Mouse (Mus musculus): ENCODE results near the gene Tmco4. TPM values are rescaled to one million over a fixed set of nuclear protein-coding genes. Genes with fewer than 3 reads are reported as not detected.

Tmco4 gene
- polyA plus RNA-seq, 1 experiment from 2014 or later, result 1.3 TPM

DNA sequence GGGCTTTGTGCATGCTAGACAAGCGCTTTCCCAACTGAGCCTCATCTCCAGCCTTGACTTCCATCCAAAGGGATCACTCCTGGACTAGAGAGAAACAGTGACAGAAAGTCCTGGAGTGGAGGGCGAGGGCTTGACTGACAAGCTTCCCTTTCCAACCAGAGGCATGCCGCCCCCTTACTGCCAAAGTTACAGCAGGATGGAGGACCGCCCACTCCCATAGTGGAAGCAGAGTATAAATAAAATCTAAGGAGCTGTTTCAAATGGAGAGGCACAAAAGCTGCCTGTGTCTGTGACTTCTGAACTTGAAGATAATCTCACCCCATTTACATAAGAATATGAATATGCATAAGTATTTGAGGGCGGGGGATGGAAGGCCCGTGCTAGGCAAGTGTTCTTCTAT is 75.8 kb downstream of the Tmco4 start:
- no peak overlapping the region for H3K4me2 ChIP-seq
- H3K27me3 ChIP-seq, result peaks cover 19% of the 10 kb centered on the region; the same call in 1 of the 2 replicates
- H3K4me3 ChIP-seq, result no peak overlapping the region
- no peak overlapping the region for H3K27ac ChIP-seq
- no peaks in the 10 kb centered on the region for H3K36me3 ChIP-seq
- ATAC-seq (ENCODE audit: low FRiP score), result no peak
- WGBS, result 64% methylated on average over 6 of the region's 6 CpGs
- H3K4me1 ChIP-seq (replicated peaks), result peaks cover 9% of the 10 kb centered on the region; the same call in 1 of the 2 replicates
- H3K9ac ChIP-seq, result no peak overlapping the region
- H3K9me3 ChIP-seq, result no peaks in the 10 kb centered on the region

DNA sequence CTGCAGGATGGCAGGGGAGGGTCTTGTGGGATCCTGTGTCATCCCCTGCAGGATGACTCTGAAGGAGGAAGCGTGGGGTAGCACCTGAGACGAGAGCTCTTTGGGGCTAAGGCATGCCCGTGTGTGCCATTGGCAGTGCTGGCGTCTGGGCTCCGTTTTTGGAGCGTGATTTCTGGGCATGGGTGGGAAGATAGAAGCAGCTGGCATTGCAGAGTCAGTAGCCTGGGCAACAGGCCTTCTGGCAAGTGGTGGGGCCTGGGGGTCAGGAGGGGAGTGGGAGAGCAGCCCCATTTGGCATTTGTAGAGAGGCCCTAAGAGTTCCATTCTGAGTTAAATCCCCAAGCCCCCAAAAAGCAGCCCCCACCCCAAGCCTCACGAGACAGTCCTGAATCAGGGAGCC is 80.1 kb downstream of the Tmco4 start:
- H3K36me3 ChIP-seq, result no peaks in the 10 kb centered on the region
- H3K27ac ChIP-seq, result no peak overlapping the region
- H3K27me3 ChIP-seq, result peaks cover 25% of the 10 kb centered on the region; the same call in 1 of the 2 replicates
- H3K4me2 ChIP-seq, result no peak overlapping the region
- H3K9me3 ChIP-seq, result no peaks in the 10 kb centered on the region
- ATAC-seq (ENCODE audit: low FRiP score), result no peak
- 75% methylated on average over 7 of the region's 7 CpGs for WGBS
- peaks cover 34% of the 10 kb centered on the region for H3K4me1 ChIP-seq (replicated peaks)
- H3K9ac ChIP-seq, result no peak overlapping the region
- no peak overlapping the region for H3K4me3 ChIP-seq

DNA sequence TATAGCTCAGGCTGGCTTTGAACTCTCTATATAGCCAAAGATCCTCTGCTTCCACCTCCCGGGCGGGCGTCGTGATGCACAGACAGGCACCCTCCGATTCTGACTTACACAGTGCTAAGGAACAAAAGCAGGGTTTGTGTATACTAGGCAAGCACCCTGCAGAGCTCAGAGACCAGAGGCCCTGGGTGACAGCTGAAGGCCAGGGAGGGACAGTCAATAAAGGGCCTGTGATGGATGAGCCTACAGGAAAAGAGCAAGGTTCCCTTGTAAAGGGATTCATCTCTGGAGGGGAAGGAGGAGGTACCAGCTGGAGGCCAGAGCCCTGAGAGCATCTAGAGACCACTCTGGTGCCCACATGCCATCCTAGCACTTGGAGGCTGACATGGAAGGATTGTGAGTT is 80.7 kb downstream of the Tmco4 start:
- H3K27ac ChIP-seq, result 0 out of 2 replicates have a peak overlapping the region, but pooled peaks have one; percentile 30
- peaks cover 34% of the 10 kb centered on the region for H3K4me1 ChIP-seq (replicated peaks)
- no peak overlapping the region for H3K4me2 ChIP-seq
- H3K27me3 ChIP-seq, result peaks cover 31% of the 10 kb centered on the region; the same call in 1 of the 2 replicates
- no peaks in the 10 kb centered on the region for H3K9me3 ChIP-seq
- no peak overlapping the region for H3K9ac ChIP-seq
- no peaks in the 10 kb centered on the region for H3K36me3 ChIP-seq
- ATAC-seq (ENCODE audit: low FRiP score), result no peak
- H3K4me3 ChIP-seq, result no peak overlapping the region
- WGBS, result 28% methylated on average over 5 of the region's 5 CpGs

DNA sequence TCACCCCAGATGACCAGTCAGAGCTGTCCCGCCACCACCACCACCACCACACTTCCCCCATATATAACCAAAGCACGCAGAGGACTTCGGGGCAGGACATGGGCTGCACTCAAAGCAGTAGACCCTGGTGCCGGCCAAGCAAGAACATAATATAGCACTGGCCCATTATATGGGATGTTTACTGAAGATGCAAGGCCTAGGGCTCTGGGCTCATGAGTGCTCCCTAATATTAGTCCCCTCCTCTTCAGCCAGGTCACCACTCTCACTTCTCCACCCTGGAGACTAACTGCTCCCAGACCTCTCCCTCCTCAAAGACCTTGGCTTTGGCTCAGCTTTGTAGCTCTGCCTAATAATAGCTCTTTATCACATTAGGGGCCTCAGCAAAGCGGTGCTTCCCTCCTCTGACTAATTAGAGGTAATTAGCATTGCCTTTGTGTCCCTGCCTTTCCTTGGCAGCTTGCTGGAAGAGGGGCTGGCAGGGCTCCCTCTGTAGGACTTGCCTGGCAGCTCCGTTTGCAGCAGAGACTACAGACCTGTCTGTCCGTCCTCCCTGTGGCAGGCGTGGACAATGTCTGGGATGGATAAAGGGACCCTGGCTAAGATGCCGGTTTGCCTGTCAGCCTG is 81.7 kb downstream of the Tmco4 start:
- peaks cover 34% of the 10 kb centered on the region for H3K4me1 ChIP-seq (replicated peaks)
- H3K36me3 ChIP-seq, result no peaks in the 10 kb centered on the region
- no peak overlapping the region for H3K4me2 ChIP-seq
- H3K9ac ChIP-seq, result no peak overlapping the region
- WGBS, result 42% methylated on average over 9 of the region's 9 CpGs
- ATAC-seq (ENCODE audit: low FRiP score), result peak; percentile 70
- H3K4me3 ChIP-seq, result no peak overlapping the region
- peaks cover 41% of the 10 kb centered on the region for H3K27me3 ChIP-seq
- peak overlapping the region; percentile 30 for H3K27ac ChIP-seq
- no peaks in the 10 kb centered on the region for H3K9me3 ChIP-seq

DNA sequence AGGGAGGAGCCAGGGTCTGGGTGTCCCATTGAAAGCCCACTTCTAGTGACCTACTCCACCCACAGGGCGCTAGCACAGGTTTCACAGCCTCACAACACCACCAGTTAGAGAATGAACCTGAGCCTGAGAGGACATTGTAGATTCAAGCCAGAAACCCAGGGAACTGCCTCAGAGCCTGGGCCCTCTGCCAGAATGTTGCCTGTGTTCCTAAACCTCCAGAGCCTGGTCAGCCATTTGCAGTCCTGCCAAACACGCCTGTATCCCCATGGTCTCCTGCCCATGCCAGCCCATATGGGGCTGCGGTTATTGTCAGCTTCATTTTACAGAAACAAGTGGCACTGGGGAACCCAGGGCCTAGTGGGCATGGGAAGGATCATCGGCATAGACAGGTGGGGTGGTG is 82.6 kb downstream of the Tmco4 start:
- Histone ChIP-seq H3K9me3 (no peaks in the 10 kb centered on the region), H3K4me3 (no peak overlapping the region), H3K27ac (peak overlapping the region; percentile 48; the same call in 1 of the 2 replicates), H3K36me3 (no peaks in the 10 kb centered on the region), H3K27me3 (peaks cover 48% of the 10 kb centered on the region), H3K4me2 (no peak overlapping the region), H3K9ac (no peak overlapping the region), H3K4me1 (replicated peaks) (peaks cover 34% of the 10 kb centered on the region)
- WGBS, result 61% methylated on average over 4 of the region's 4 CpGs
- ATAC-seq (ENCODE audit: low FRiP score), result no peak

DNA sequence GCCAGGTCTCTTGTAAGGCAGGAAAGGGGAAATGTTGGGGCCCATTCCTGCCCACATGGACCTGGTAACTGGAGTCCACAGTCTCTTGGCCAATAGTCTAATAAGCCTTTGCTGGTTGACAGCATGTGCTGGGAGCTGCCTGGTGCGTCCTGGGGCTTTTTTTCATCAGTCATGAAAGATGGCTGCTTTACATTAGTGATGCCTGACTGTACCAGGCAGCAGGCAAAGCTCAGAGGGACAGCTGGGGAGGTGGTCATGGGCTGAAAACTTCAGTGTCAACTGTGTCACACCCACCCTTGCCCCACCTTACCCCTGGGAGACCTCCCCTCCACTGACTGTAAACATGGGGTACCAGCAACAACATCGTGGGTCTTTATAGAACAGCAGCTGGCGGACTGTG is 83.1 kb downstream of the Tmco4 start:
- no peak overlapping the region for H3K4me2 ChIP-seq
- peaks cover 47% of the 10 kb centered on the region for H3K27me3 ChIP-seq
- H3K36me3 ChIP-seq, result no peaks in the 10 kb centered on the region
- H3K9me3 ChIP-seq, result no peaks in the 10 kb centered on the region
- no peak overlapping the region for H3K4me3 ChIP-seq
- peaks cover 34% of the 10 kb centered on the region for H3K4me1 ChIP-seq (replicated peaks)
- 58% methylated on average over 3 of the region's 3 CpGs for WGBS
- peak overlapping the region; percentile 48; the same call in 1 of the 2 replicates for H3K27ac ChIP-seq
- no peak for ATAC-seq (ENCODE audit: low FRiP score)
- no peak overlapping the region for H3K9ac ChIP-seq

DNA sequence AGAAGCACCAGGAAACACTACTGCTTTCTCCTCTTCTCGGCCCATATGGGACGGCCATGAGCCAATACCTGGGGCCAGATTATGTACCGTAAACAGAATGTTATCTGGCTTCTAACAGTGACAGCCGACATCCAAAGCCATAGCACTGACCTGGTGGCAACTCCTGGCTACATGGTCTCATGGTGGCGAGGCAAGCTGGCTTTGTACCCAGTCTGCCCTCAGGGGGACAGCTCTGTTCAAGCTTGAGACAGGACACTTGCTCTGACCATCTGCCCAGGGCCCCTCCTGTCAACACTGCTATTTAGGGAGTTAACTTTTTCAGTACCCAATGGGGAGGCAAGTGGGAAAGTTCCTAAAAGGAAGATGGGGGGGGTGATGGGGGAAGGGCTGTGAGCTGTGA is 84.6 kb downstream of the Tmco4 start:
- Histone ChIP-seq H3K27ac (no peak overlapping the region), H3K4me2 (no peak overlapping the region), H3K4me1 (replicated peaks) (peaks cover 34% of the 10 kb centered on the region), H3K9me3 (no peaks in the 10 kb centered on the region), H3K9ac (no peak overlapping the region), H3K4me3 (no peak overlapping the region), H3K36me3 (no peaks in the 10 kb centered on the region), H3K27me3 (peaks cover 53% of the 10 kb centered on the region)
- 79% methylated on average over 5 of the region's 5 CpGs for WGBS
- no peak for ATAC-seq (ENCODE audit: low FRiP score)

DNA sequence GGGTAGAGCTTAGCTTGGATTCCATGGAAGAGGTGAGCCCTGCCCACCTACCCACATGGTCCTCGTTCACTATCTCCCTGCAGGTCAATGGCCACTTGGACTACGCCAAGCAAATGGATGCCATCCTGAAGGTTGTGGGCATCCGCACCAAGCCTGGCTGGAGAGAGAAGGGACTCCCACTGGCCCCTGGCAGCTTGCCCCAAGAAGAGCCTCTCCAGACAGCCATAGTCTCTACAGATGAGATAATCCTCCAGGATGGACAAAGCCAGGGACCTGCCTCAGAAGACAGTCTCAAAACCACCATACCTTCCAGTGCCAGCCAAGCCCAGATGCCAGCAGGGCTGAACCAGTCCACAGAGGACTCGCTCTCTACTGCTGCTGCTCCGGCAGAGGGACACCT is 85.3 kb downstream of the Tmco4 start:
- 90% methylated on average over 5 of the region's 5 CpGs for WGBS

DNA sequence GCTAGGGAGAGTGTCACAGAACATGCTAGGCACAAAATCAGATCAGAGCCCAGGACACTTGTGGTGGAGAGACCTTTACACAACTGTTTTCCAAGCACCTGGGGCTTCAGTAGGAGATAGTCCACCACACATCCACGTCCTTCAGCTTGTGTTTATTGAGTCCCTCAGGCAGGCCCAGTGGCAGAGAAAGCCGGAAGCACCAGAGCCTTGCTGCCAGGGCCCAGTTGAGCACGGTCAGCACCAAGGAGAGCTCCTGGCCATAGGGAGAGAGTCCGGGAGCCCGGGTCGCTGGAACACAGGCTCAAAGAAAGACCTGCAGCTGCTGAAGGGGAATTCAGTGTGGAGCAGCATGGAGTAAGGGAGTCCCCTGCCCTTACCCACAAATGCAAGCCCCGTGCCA is 86.9 kb downstream of the Tmco4 start:
- Histone ChIP-seq H3K27me3 (peaks cover 53% of the 10 kb centered on the region), H3K9me3 (no peaks in the 10 kb centered on the region), H3K4me3 (no peak overlapping the region), H3K27ac (no peak overlapping the region), H3K4me2 (no peak overlapping the region), H3K4me1 (replicated peaks) (peaks cover 14% of the 10 kb centered on the region), H3K36me3 (no peaks in the 10 kb centered on the region), H3K9ac (no peak overlapping the region)
- 8% methylated on average over 7 of the region's 7 CpGs for WGBS
- no peak for ATAC-seq (ENCODE audit: low FRiP score)

More for the DNA sequence above, 85.3 kb downstream of the Tmco4 start:
- H3K9me3 ChIP-seq, result no peaks in the 10 kb centered on the region
- H3K4me2 ChIP-seq, result no peak overlapping the region
- H3K9ac ChIP-seq, result no peak overlapping the region
- H3K27ac ChIP-seq, result no peak overlapping the region
- peaks cover 30% of the 10 kb centered on the region for H3K4me1 ChIP-seq (replicated peaks)
- no peak overlapping the region for H3K4me3 ChIP-seq
- peaks cover 49% of the 10 kb centered on the region for H3K27me3 ChIP-seq
- ATAC-seq (ENCODE audit: low FRiP score), result no peak
- H3K36me3 ChIP-seq, result no peaks in the 10 kb centered on the region

DNA sequence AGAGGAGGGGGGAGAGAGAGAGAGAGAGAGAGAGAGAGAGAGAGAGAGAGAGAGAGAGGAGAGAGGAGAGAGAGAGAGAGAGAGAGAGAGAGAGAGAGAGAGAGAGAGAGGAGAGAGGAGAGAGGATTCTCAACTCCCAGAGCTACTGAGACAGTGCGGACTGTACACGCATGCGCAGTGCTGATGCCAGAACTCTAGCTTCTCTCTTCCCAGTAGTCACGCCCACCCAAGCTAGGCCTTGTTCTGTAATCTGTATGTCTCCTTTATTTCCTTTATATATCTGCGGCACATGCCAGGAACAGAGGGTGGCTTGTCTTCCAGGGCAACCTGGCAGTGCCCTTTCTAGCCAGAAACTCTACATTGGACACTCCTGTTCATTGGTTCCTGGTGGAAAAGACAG is 92.1 kb downstream of the Tmco4 start:
- Histone ChIP-seq H3K4me3 (no peak overlapping the region), H3K27ac (no peak overlapping the region), H3K27me3 (peaks cover 50% of the 10 kb centered on the region), H3K9me3 (0 out of 2 replicates have a peak, but pooled peaks cover 2% of the 10 kb centered on the region), H3K36me3 (no peaks in the 10 kb centered on the region), H3K4me1 (replicated peaks) (no peaks in the 10 kb centered on the region; the same call in 1 of the 2 replicates), H3K4me2 (no peak overlapping the region), H3K9ac (no peak overlapping the region)
- 92% methylated on average over 5 of the region's 5 CpGs for WGBS
- no peak for ATAC-seq (ENCODE audit: low FRiP score)

DNA sequence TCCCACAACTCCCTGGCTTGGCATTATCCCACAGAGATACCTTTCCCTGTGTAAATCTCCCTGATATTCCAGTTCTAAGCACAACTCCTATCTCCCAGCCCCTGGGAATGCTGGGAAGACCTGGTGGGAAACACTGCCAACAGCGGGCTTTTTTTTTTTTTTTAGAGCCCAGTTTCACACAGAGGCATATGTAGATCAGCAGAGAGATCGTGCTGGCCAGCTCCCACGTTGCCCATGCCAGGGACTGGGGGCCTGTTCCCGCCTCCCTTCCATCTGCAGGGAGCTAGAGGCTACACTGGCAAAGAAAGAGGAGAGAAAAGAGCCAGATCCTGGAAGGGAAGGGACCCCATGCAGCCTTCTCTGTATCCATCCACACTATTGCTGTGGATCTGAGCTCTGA is 95.6 kb downstream of the Tmco4 start:
- peaks cover 67% of the 10 kb centered on the region for H3K27me3 ChIP-seq
- no peak overlapping the region for H3K4me2 ChIP-seq
- no peak overlapping the region for H3K4me3 ChIP-seq
- ATAC-seq (ENCODE audit: low FRiP score), result no peak
- no peak overlapping the region for H3K9ac ChIP-seq
- no peaks in the 10 kb centered on the region for H3K4me1 ChIP-seq (replicated peaks)
- 0 out of 2 replicates have a peak, but pooled peaks cover 2% of the 10 kb centered on the region for H3K9me3 ChIP-seq
- WGBS, result 37% methylated on average over 4 of the region's 4 CpGs
- H3K27ac ChIP-seq, result no peak overlapping the region
- H3K36me3 ChIP-seq, result no peaks in the 10 kb centered on the region

DNA sequence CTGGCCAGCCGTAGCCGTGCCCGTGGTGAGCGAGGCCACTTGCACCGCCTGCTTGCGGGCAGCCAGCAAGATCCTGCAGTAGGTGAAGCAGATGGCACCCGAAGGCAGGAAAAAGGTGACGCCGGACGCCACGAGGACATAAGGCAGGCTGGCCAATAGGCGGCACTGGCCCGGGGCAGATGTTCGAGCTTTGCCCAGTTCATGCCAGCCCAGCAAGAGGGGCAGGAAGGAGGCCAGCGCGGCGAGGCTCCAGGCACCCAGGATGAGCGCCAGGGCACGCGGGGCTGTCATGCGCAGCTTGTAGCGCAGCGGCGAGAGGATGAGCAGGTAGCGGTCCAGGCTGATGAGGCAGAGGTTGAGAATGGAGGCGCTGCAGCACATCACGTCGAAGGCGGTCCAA is 101.4 kb downstream of the Tmco4 start:
- ATAC-seq (ENCODE audit: low FRiP score), result no peak
- H3K27ac ChIP-seq, result no peak overlapping the region
- H3K27me3 ChIP-seq, result peaks cover 90% of the 10 kb centered on the region
- H3K9me3 ChIP-seq, result no peaks in the 10 kb centered on the region
- WGBS, result 15% methylated on average over 29 of the region's 29 CpGs
- H3K4me1 ChIP-seq (replicated peaks), result peaks cover 22% of the 10 kb centered on the region
- H3K9ac ChIP-seq, result no peak overlapping the region
- peak overlapping the region; percentile 82 for H3K4me2 ChIP-seq
- peak overlapping the region; percentile 58 for H3K4me3 ChIP-seq
- no peaks in the 10 kb centered on the region for H3K36me3 ChIP-seq

DNA sequence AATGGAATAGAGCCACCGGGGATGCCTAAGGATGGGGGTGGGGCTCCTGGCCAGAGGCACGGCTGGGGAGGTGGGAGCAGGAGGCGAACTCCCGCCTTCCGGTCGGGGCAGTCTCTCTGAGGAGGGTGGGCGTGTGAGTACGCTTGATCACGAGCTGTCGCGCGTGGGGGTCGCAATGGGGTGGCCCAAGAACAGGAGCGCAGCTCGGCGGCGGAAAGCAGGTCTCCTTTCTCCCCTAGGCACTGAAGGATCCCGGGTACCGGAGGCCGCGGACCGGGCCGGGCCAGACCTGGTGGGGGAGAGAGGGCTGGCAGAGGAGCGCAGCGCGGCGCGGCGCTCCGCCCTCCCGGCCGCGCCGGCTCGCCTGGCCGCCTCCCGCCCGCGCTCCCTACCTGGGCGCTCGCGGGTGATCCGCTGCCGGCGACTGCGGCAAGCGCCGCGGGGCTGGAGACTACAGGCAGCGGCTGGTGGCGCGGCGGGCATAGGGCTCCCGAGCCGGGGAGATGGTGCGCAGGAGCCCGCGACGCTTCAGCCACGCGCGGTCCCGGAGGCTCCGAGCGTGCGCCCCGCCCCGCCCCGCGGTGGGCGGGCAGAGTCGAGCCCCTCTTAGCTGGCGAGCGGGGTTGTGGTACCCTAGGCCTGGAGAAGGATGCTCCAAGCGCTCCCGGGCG is 102.5 kb downstream of the Tmco4 start, which contains the start of gene Htr6:
Gene Htr6, minus strand, starts transcription at position 530 of the 671 bp plus-strand sequence.
- Histone ChIP-seq H3K9ac (peak within 1 kb of the TSS; percentile 76), H3K9me3 (no peaks in the 10 kb centered on the region), H3K4me3 (peak within 1 kb of the TSS; percentile 58), H3K27me3 (peaks cover 79% of the 10 kb centered on the region), H3K4me1 (replicated peaks) (peaks cover 23% of the 10 kb centered on the region), H3K27ac (no peak within 1 kb of the TSS), H3K4me2 (peak within 1 kb of the TSS; percentile 82), H3K36me3 (no peaks in the 10 kb centered on the region)
- WGBS, result under 1% methylated on average over 66 of the region's 77 CpGs
- ATAC-seq (ENCODE audit: low FRiP score), result 0 out of 2 replicates have a peak, but pooled peaks have one; percentile 29

All from hindbrain, embryonic 13.5 days (tissue).